Mouse (Mus musculus) intestine, postnatal 0 days (tissue): ENCODE data around the gene Sbk1. TPM values are rescaled to one million over a fixed set of nuclear protein-coding genes. Genes with fewer than 3 reads are reported as not detected.

Experiments used
- ATAC-seq: fragments of 200-750 bp; cut with Nextera tagmentation; 2 replicates; pipeline ENCODE4 v1.8.0; 2017; ENCODE audit warnings: mild to moderate bottlenecking, moderate TSS enrichment, moderate library complexity
- H3K27ac ChIP-seq: fragments of 300-500 bp; sonication (generic); 2 replicates; pipeline ENCODE4 v1.5.1; 2014; ENCODE audit warnings: mild to moderate bottlenecking, low read depth, low read length, moderate library complexity
- H3K27me3 ChIP-seq: fragments of 300-500 bp; sonication (generic); replicated peaks from 2 replicates; pipeline ENCODE4 v1.6.1; 2014; ENCODE audit warnings: low read length, mixed read lengths; ENCODE audit not compliant: control insufficient read depth, insufficient read depth
- H3K36me3 ChIP-seq: fragments of 300-500 bp; sonication (generic); 2 replicates; pipeline ENCODE4 v1.6.1; 2014; ENCODE audit warnings: mild to moderate bottlenecking, moderate library complexity; ENCODE audit not compliant: control insufficient read depth, insufficient read depth
- H3K4me1 ChIP-seq: fragments of 300-500 bp; sonication (generic); replicated peaks from 2 replicates; pipeline ENCODE4 v1.6.1; 2014; ENCODE audit warnings: antibody characterized with exemption, low read length, mixed read lengths; ENCODE audit not compliant: control insufficient read depth, insufficient read depth
- H3K4me2 ChIP-seq: fragments of 300-500 bp; sonication (generic); replicated peaks from 2 replicates; pipeline ENCODE4 v1.6.1; 2014; ENCODE audit warnings: low read depth, mild to moderate bottlenecking, moderate library complexity
- H3K4me3 ChIP-seq: fragments of 300-500 bp; sonication (generic); 2 replicates; pipeline ENCODE4 v1.5.1; 2014; ENCODE audit warnings: low read depth, low read length
- H3K9ac ChIP-seq: fragments of 300-500 bp; sonication (generic); 2 replicates; pipeline ENCODE4 v1.6.1; 2014; ENCODE audit warnings: mild to moderate bottlenecking, low read depth, low read length
- H3K9me3 ChIP-seq: fragments of 300-500 bp; sonication (generic); 2 replicates; pipeline ENCODE4 v1.6.1; 2016; ENCODE audit warnings: mixed run types; ENCODE audit not compliant: control insufficient read depth
- CTCF ChIP-seq: sonication (generic); IDR thresholded peaks from 2 replicates; pipeline ENCODE4 v1.5.1; 2016; ENCODE audit warnings: low read depth, mild to moderate bottlenecking, control low read depth, antibody characterized with exemption, moderate library complexity
- WGBS: fragments of 180-500 bp; shearing (Covaris S2); extraction: QIAGEN DNeasy Blood & Tissue Kit; methylation state at CpG from one replicate; pipeline ENCODE4 v1.1.7; 2014; 5-methylcytosine and 5-hydroxymethylcytosine counted together
- polyA plus RNA-seq: library from polyadenylated mRNA; unstranded; fragments of >200 nt; fragmentation: Nextera tagmentation; extraction: Ambion mirVana; gene quantifications from 2 replicates; pipeline ENCODE4 v1.2.1, GENCODE M21; 2015

Sbk1 gene
- polyA plus RNA-seq, 1 experiment from 2014 or later, result 4.4 TPM

DNA sequence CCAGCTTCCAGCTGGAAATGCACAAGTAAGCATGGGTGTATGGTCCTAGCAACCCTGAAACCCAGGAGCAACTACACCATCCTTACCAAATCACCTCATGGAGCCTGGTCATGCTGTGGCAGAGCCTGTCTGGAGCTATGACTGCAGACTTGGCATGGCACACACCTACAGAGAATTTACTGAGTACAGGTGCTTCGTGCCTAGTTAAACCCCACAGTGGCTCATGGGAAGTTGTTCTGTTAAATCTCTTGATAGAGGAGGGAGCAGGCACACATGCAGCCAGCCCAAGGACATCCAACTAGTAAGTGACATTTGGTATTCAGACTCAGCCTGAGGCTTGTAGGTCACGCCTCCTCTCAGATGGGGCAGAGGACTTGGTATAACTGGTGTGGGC, 15.7 kb downstream of the Sbk1 start:
- Histone ChIP-seq H3K4me2 (no peak overlapping the region), H3K9ac (no peak overlapping the region), H3K4me3 (no peak overlapping the region), H3K4me1 (no peaks in the 10 kb centered on the region; the same call in 1 of the 2 replicates), H3K36me3 (peaks cover 9% of the 10 kb centered on the region; the same call in 1 of the 2 replicates), H3K27me3 (no peaks in the 10 kb centered on the region), H3K27ac (no peak overlapping the region), H3K9me3 (no peaks in the 10 kb centered on the region)
- TF ChIP-seq CTCF, result no peak
- no peak for ATAC-seq
- WGBS, result 78% methylated on average over 2 of the region's 2 CpGs

DNA sequence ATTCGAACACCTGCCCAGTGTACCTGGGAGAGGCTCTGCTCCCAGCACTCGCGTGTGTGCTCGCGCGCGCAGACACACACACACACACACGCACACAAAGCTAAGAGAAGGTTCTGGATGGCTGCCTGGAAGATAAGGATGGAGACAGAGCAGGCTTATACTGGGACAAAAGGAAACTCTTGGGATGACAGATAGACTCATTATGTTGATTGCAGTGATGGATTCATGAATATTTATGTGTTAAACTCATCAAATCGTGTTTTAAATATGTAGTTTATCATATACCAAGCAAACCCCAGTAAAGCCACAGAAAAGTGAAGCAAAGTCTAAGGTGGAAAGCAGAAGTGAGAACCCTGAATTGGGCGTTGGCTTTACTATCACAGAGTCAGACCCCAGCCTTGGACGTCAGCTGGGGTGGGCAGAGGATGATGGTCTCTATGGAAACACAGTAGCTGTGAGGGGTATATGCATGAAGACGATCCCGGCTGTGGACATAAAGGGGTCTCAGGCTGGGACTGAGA, 16.2 kb downstream of the Sbk1 start:
- H3K4me1 ChIP-seq, result no peaks in the 10 kb centered on the region; the same call in 1 of the 2 replicates
- no peaks in the 10 kb centered on the region for H3K27me3 ChIP-seq
- H3K9ac ChIP-seq, result no peak overlapping the region
- no peak overlapping the region for H3K4me2 ChIP-seq
- WGBS, result 80% methylated on average over 13 of the region's 13 CpGs
- ATAC-seq, result no peak
- H3K36me3 ChIP-seq, result peaks cover 9% of the 10 kb centered on the region; the same call in 1 of the 2 replicates
- TF ChIP-seq CTCF, result no peak
- H3K4me3 ChIP-seq, result no peak overlapping the region
- no peak overlapping the region for H3K27ac ChIP-seq
- no peaks in the 10 kb centered on the region for H3K9me3 ChIP-seq

DNA sequence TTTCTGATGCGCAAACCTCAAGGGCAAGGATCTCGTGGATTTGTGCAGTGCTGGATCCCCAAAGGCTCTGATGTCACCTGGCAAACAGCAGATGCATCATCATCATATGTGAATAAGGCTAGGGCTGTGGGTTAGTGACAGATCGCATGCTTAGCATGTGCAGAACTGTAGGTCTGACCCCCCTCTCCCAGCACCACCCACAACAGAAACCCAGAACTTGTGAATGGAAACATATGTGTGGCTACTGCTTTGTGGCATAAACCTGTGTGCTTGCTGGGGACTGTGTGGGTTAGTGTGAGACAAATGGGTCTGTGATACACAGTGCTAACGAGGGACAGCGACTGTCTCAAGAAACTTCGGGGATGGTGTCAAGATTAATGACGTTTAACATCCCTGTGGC, 17.0 kb downstream of the Sbk1 start:
- TF ChIP-seq CTCF, result no peak
- Histone ChIP-seq H3K27me3 (no peaks in the 10 kb centered on the region), H3K4me2 (no peak overlapping the region), H3K36me3 (peaks cover 9% of the 10 kb centered on the region; the same call in 1 of the 2 replicates), H3K4me1 (no peaks in the 10 kb centered on the region; the same call in 1 of the 2 replicates), H3K9ac (no peak overlapping the region), H3K9me3 (no peaks in the 10 kb centered on the region), H3K4me3 (no peak overlapping the region), H3K27ac (no peak overlapping the region)
- 81% methylated on average over 7 of the region's 7 CpGs for WGBS
- no peak for ATAC-seq

DNA sequence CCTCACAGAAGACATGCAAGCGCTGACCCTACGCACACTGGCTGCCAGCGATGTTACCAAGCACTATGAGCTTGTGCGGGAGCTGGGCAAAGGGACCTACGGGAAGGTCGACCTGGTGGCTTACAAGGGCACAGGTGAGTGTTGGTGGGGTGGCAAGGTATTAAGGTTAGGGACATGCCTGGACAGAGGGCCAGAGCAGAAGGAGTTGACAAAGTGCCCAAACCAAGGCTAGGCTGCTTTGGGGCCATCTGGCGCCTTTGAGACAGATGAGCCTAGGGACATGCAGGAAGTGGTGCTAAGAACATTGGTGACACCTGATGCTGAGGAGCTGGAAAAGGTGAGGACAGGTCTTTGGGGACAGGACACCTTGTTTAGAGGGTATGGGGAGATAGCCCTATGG, 17.5 kb downstream of the Sbk1 start:
- H3K4me1 ChIP-seq, result no peaks in the 10 kb centered on the region; the same call in 1 of the 2 replicates
- H3K4me2 ChIP-seq, result no peak overlapping the region
- no peak overlapping the region for H3K9ac ChIP-seq
- H3K36me3 ChIP-seq, result peaks cover 9% of the 10 kb centered on the region; the same call in 1 of the 2 replicates
- no peak overlapping the region for H3K4me3 ChIP-seq
- H3K27ac ChIP-seq, result no peak overlapping the region
- 89% methylated on average over 7 of the region's 7 CpGs for WGBS
- ATAC-seq, result no peak
- H3K9me3 ChIP-seq, result no peaks in the 10 kb centered on the region
- H3K27me3 ChIP-seq, result no peaks in the 10 kb centered on the region
- no peak for TF ChIP-seq CTCF

DNA sequence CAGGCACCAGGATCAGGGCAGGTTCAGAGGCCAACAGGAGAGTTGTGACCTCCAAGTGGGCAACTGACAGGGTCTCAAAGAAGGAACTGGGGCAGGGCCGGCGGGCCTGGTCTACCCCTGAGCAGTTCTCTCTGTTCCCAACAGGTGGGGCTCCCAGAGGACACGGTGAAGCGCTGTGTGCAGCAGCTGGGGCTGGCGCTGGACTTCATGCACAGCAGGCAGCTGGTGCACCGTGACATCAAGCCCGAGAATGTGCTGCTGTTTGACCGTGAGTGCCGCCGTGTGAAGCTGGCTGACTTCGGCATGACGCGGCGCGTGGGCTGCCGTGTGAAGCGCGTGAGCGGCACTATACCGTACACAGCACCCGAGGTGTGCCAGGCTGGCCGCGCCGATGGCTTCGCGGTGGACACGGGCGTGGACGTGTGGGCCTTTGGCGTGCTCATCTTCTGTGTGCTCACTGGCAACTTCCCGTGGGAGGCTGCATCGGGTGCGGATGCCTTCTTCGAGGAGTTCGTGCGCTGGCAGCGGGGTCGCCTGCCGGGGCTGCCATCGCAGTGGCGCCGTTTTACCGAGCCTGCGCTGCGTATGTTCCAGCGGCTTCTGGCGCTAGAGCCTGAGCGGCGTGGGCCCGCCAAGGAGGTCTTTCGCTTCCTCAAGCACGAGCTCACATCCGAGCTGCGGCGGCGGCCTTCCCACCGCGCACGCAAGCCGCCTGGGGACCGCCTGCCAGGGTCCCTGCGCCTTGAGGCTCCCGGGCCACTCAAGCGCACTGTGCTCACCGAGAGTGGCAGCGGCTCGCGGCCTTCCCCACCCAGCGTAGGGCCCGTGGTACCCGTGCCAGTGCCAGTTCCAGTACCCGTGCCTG, 19.5 kb downstream of the Sbk1 start:
- 87% methylated on average over 71 of the region's 72 CpGs for WGBS
- no peak overlapping the region for H3K4me3 ChIP-seq
- no peak overlapping the region; the same call in 1 of the 2 replicates for H3K27ac ChIP-seq
- TF ChIP-seq CTCF, result no peak
- peaks cover 9% of the 10 kb centered on the region; the same call in 1 of the 2 replicates for H3K36me3 ChIP-seq
- H3K9me3 ChIP-seq, result no peaks in the 10 kb centered on the region
- no peak overlapping the region for H3K4me2 ChIP-seq
- no peaks in the 10 kb centered on the region for H3K27me3 ChIP-seq
- ATAC-seq, result no peak
- H3K4me1 ChIP-seq, result no peaks in the 10 kb centered on the region
- no peak overlapping the region for H3K9ac ChIP-seq

GRCm38 (mm10) chr7:126293091-126293490, 20.7 kb downstream of the Sbk1 start:
- TF ChIP-seq CTCF, result no peak
- peaks cover 9% of the 10 kb centered on the region; the same call in 1 of the 2 replicates for H3K36me3 ChIP-seq
- WGBS, result 70% methylated on average over 4 of the region's 4 CpGs

More at GRCm38 (mm10) chr7:126293091-126293490, 20.7 kb downstream of the Sbk1 start:
- Histone ChIP-seq H3K9me3 (no peaks in the 10 kb centered on the region), H3K27me3 (no peaks in the 10 kb centered on the region), H3K4me3 (no peak overlapping the region), H3K9ac (no peak overlapping the region), H3K4me2 (no peak overlapping the region), H3K27ac (no peak overlapping the region), H3K4me1 (no peaks in the 10 kb centered on the region)
- ATAC-seq, result no peak
